Mouse (Mus musculus) cerebellum, adult 11-12 months (tissue): ENCODE data around the gene Serping1.

ENCODE experiments used
- DNase-seq: peaks from one replicate; pipeline ENCODE4 v3.0.0; 2022

Serping1 gene

GRCm38 (mm10) chr2:84777706-84778105 is 2.5 kb upstream of the Serping1 start:
- DNase-seq = no peak

- DNase-seq = peak; percentile 22
Observed at GRCm38 (mm10) chr2:84775665-84776064, 421 bp upstream of the Serping1 start.

- DNase-seq = peak; percentile 86
Observed at GRCm38 (mm10) chr2:84774751-84775150, 493 bp downstream of the Serping1 start.

GRCm38 (mm10) chr2:84773195-84773594 is 2.0 kb downstream of the Serping1 start:
- DNase-seq = peak; percentile 10

- no peak for DNase-seq
Observed at GRCm38 (mm10) chr2:84772454-84772853, 2.8 kb downstream of the Serping1 start.

GRCm38 (mm10) chr2:84770501-84770900 is 4.7 kb downstream of the Serping1 start:
- no peak for DNase-seq

GRCm38 (mm10) chr2:84762818-84763217 is 12.4 kb downstream of the Serping1 start:
- DNase-seq = no peak

- DNase-seq = no peak
Observed at GRCm38 (mm10) chr2:84762295-84762694, 12.9 kb downstream of the Serping1 start.

- DNase-seq = no peak
Observed at GRCm38 (mm10) chr2:84761840-84762239, 13.4 kb downstream of the Serping1 start.

- DNase-seq = no peak
Observed at GRCm38 (mm10) chr2:84761309-84761708, 13.9 kb downstream of the Serping1 start.

- no peak for DNase-seq
Observed at GRCm38 (mm10) chr2:84760777-84761176, 14.5 kb downstream of the Serping1 start.

- peak; percentile 21 for DNase-seq
Observed at GRCm38 (mm10) chr2:84758542-84759127, 16.6 kb downstream of the Serping1 start.

- no peak for DNase-seq
Observed at GRCm38 (mm10) chr2:84757026-84757682, 18.1 kb downstream of the Serping1 start.

- no peak for DNase-seq
Observed at GRCm38 (mm10) chr2:84756245-84756644, 19.0 kb downstream of the Serping1 start.

GRCm38 (mm10) chr2:84750115-84750514 is 25.1 kb downstream of the Serping1 start:
- no peak for DNase-seq

- DNase-seq = no peak
Observed at GRCm38 (mm10) chr2:84744126-84744525, 31.1 kb downstream of the Serping1 start.

GRCm38 (mm10) chr2:84743561-84743960 is 31.7 kb downstream of the Serping1 start, which contains the start of gene Gm19426:
Gene Gm19426 (minus strand): TSS chr2:84743655.
- DNase-seq = peak; percentile 82

- peak; percentile 60 for DNase-seq
Observed at GRCm38 (mm10) chr2:84742451-84743283, 32.6 kb downstream of the Serping1 start.

- peak; percentile 37 for DNase-seq
Observed at GRCm38 (mm10) chr2:84741841-84742450, 33.3 kb downstream of the Serping1 start.

GRCm38 (mm10) chr2:84740608-84741333 is 34.5 kb downstream of the Serping1 start:
- DNase-seq = no peak

- peak; percentile 39 for DNase-seq
Observed at GRCm38 (mm10) chr2:84738271-84738911, 36.9 kb downstream of the Serping1 start.

GRCm38 (mm10) chr2:84737451-84737925 is 37.8 kb downstream of the Serping1 start:
- DNase-seq = peak; percentile 49
